Mouse (Mus musculus): ENCODE measurements at regions not wholly inside any gene's neighbourhood (a gene's known extent, or its start where the extent isn't known, plus 50 kb on each side); places are given as distances from the start of the nearest gene placed in this dataset.

GRCm38 (mm10) chr15:24906957-24907356, 506.6 kb downstream of the Basp1 start:
- H3K36me3 ChIP-seq (ENCODE audit: insufficient read depth, low read length) = no peaks in the 10 kb centered on the region
- no peak overlapping the region for H3K27ac ChIP-seq (ENCODE audit: low read length)

GRCm38 (mm10) chr15:24878846-24879245, 534.7 kb downstream of the Basp1 start:
- no peak overlapping the region for H3K4me2 ChIP-seq (replicated peaks; ENCODE audit: low read depth, low read length)
- ATAC-seq (no peak), DNase-seq (ENCODE audit: low spot score) (no peak)
- WGBS = 56% methylated on average over 1 of the region's 1 CpGs
- H3K27ac ChIP-seq (ENCODE audit: low read length) = no peak overlapping the region
- H3K36me3 ChIP-seq (ENCODE audit: insufficient read depth, low read length) = no peaks in the 10 kb centered on the region
- no peaks in the 10 kb centered on the region for H3K4me1 ChIP-seq (ENCODE audit: insufficient read depth, low read depth, low read length)
- TF ChIP-seq EP300 (IDR thresholded peaks at IDR 0.05) = no peak
- no peak for TF ChIP-seq CTCF (IDR thresholded peaks at IDR 0.05)
- no peaks in the 10 kb centered on the region for H3K9me3 ChIP-seq (ENCODE audit: low read length)
- H3K27me3 ChIP-seq (replicated peaks; ENCODE audit: insufficient read depth, low read length) = no peaks in the 10 kb centered on the region
- no peak overlapping the region for H3K4me3 ChIP-seq (ENCODE audit: low read depth, low read length)
- H3K9ac ChIP-seq (replicated peaks; ENCODE audit: low read depth) = no peak overlapping the region

More at GRCm38 (mm10) chr15:24906957-24907356, 506.6 kb downstream of the Basp1 start:
- 61% methylated on average over 4 of the region's 4 CpGs for WGBS
- DNase-seq (ENCODE audit: low spot score) (no peak), ATAC-seq (no peak)
- no peaks in the 10 kb centered on the region for H3K9me3 ChIP-seq (ENCODE audit: low read length)
- H3K27me3 ChIP-seq (replicated peaks; ENCODE audit: insufficient read depth, low read length) = no peaks in the 10 kb centered on the region
- H3K4me2 ChIP-seq (replicated peaks; ENCODE audit: low read depth, low read length) = no peak overlapping the region
- no peaks in the 10 kb centered on the region for H3K4me1 ChIP-seq (ENCODE audit: insufficient read depth, low read depth, low read length)
- H3K9ac ChIP-seq (replicated peaks; ENCODE audit: low read depth) = no peak overlapping the region
- no peak overlapping the region for H3K4me3 ChIP-seq (ENCODE audit: low read depth, low read length)
- TF ChIP-seq EP300 (IDR thresholded peaks at IDR 0.05) (no peak), CTCF (IDR thresholded peaks at IDR 0.05) (no peak)

GRCm38 (mm10) chr15:24877711-24878598, 535.6 kb downstream of the Basp1 start:
- Histone ChIP-seq H3K4me3 (ENCODE audit: low read depth, low read length) (no peak overlapping the region), H3K9me3 (ENCODE audit: low read length) (no peaks in the 10 kb centered on the region), H3K4me2 (replicated peaks; ENCODE audit: low read depth, low read length) (no peak overlapping the region), H3K4me1 (ENCODE audit: insufficient read depth, low read depth, low read length) (no peaks in the 10 kb centered on the region), H3K27me3 (replicated peaks; ENCODE audit: insufficient read depth, low read length) (no peaks in the 10 kb centered on the region), H3K36me3 (ENCODE audit: insufficient read depth, low read length) (no peaks in the 10 kb centered on the region), H3K9ac (replicated peaks; ENCODE audit: low read depth) (no peak overlapping the region), H3K27ac (ENCODE audit: low read length) (no peak overlapping the region)
- TF ChIP-seq CTCF (IDR thresholded peaks at IDR 0.05) (no peak), EP300 (IDR thresholded peaks at IDR 0.05) (no peak)
- no peak for ATAC-seq
- 64% methylated on average over 6 of the region's 6 CpGs for WGBS
- DNase-seq (ENCODE audit: low spot score) = no peak

GRCm38 (mm10) chr15:24876157-24876731, 537.3 kb downstream of the Basp1 start:
- Histone ChIP-seq H3K27ac (ENCODE audit: low read length) (no peak overlapping the region), H3K4me2 (replicated peaks; ENCODE audit: low read depth, low read length) (no peak overlapping the region), H3K4me3 (ENCODE audit: low read depth, low read length) (no peak overlapping the region), H3K27me3 (replicated peaks; ENCODE audit: insufficient read depth, low read length) (no peaks in the 10 kb centered on the region), H3K9ac (replicated peaks; ENCODE audit: low read depth) (no peak overlapping the region), H3K36me3 (ENCODE audit: insufficient read depth, low read length) (no peaks in the 10 kb centered on the region), H3K4me1 (ENCODE audit: insufficient read depth, low read depth, low read length) (no peaks in the 10 kb centered on the region), H3K9me3 (ENCODE audit: low read length) (no peaks in the 10 kb centered on the region)
- DNase-seq (ENCODE audit: low spot score) (no peak), ATAC-seq (no peak)
- TF ChIP-seq EP300 (IDR thresholded peaks at IDR 0.05) = no peak
- TF ChIP-seq CTCF (IDR thresholded peaks at IDR 0.05) = no peak
- 76% methylated on average over 5 of the region's 5 CpGs for WGBS

DNA sequence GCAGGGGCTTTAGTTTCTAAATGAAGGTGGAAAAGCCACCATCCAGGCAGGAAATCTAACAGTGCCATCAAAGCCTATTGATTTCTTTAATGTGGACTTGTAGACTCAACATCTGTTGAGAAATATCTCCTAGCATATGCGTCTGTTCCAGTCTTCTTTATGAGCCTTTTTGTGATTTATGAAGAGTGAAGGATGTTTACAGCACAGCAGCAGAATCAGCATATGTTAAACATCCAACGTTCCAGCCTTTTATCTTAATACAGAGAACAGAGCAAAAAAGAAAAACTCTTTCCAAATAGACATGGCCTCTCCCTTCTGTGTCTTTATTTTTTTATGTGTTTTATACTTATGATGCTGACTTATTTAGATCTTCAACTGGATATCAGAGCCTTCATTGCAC, 573.3 kb downstream of the Basp1 start:
- Histone ChIP-seq H3K9ac (replicated peaks; ENCODE audit: low read depth) (no peak overlapping the region), H3K4me3 (ENCODE audit: low read depth, low read length) (no peak overlapping the region), H3K4me1 (ENCODE audit: insufficient read depth, low read depth, low read length) (no peaks in the 10 kb centered on the region), H3K9me3 (ENCODE audit: low read length) (no peaks in the 10 kb centered on the region), H3K36me3 (ENCODE audit: insufficient read depth, low read length) (no peaks in the 10 kb centered on the region), H3K27me3 (replicated peaks; ENCODE audit: insufficient read depth, low read length) (no peaks in the 10 kb centered on the region), H3K27ac (ENCODE audit: low read length) (no peak overlapping the region), H3K4me2 (replicated peaks; ENCODE audit: low read depth, low read length) (no peak overlapping the region)
- TF ChIP-seq CTCF (IDR thresholded peaks at IDR 0.05) (no peak), EP300 (IDR thresholded peaks at IDR 0.05) (no peak)
- WGBS = 50% methylated on average over 2 of the region's 2 CpGs
- DNase-seq (ENCODE audit: low spot score) (no peak), ATAC-seq (no peak)

GRCm38 (mm10) chr15:24838390-24838789, 575.2 kb downstream of the Basp1 start:
- no peak for ATAC-seq
- no peak for TF ChIP-seq CTCF (IDR thresholded peaks at IDR 0.05)
- TF ChIP-seq EP300 (IDR thresholded peaks at IDR 0.05) = no peak
- WGBS = 82% methylated on average over 7 of the region's 7 CpGs

More at GRCm38 (mm10) chr15:24838390-24838789, 575.2 kb downstream of the Basp1 start:
- no peaks in the 10 kb centered on the region for H3K36me3 ChIP-seq (ENCODE audit: insufficient read depth, low read length)
- DNase-seq (ENCODE audit: low spot score) = no peak
- no peak overlapping the region for H3K9ac ChIP-seq (replicated peaks; ENCODE audit: low read depth)
- H3K4me3 ChIP-seq (ENCODE audit: low read depth, low read length) = no peak overlapping the region
- H3K27me3 ChIP-seq (replicated peaks; ENCODE audit: insufficient read depth, low read length) = no peaks in the 10 kb centered on the region
- H3K4me1 ChIP-seq (ENCODE audit: insufficient read depth, low read depth, low read length) = no peaks in the 10 kb centered on the region
- H3K27ac ChIP-seq (ENCODE audit: low read length) = no peak overlapping the region
- H3K4me2 ChIP-seq (replicated peaks; ENCODE audit: low read depth, low read length) = no peak overlapping the region
- no peaks in the 10 kb centered on the region for H3K9me3 ChIP-seq (ENCODE audit: low read length)
